Mouse (Mus musculus) megakaryocyte, embryonic 14.5 days (primary cell): ENCODE measurements around the gene Nfib.

Source experiments
- FLI1 ChIP-seq: IDR thresholded peaks from 2 replicates; pipeline ENCODE4 v1.6.1; 2012; ENCODE audit warnings: low read length, inconsistent platforms, mixed read lengths
- GATA1 ChIP-seq: IDR thresholded peaks from 3 replicates; pipeline ENCODE4 v1.6.1; 2012; ENCODE audit warnings: mixed read lengths, low read length, inconsistent platforms, borderline replicate concordance

GRCm38 (mm10) chr4:82605034-82605784 is 100.3 kb downstream of the Nfib start:
- TF ChIP-seq GATA1 (no peak), FLI1 (no peak)
